Mouse (Mus musculus) MEL (cell line): ENCODE data around the gene Cd59a.

Experiments used
- CTCF ChIP-seq, 3 experiments: IDR thresholded peaks in 2 of 3; conservative IDR thresholded peaks in 1 of 3; 2 replicates each; pipeline ENCODE4 v1.5.1; 2011 to 2012; ENCODE audit warnings: low read length in 3 of 3, low read depth in 2 of 3, mild to moderate bottlenecking in 2 of 3, improper control_type of control experiment in 1 of 3, inconsistent platforms in 1 of 3, mixed read lengths in 1 of 3, moderate library complexity in 1 of 3; ENCODE audit not compliant: control insufficient read depth in 1 of 3, insufficient read depth in 1 of 3, poor library complexity in 1 of 3, severe bottlenecking in 1 of 3
- MYB ChIP-seq: IDR thresholded peaks from 2 replicates; pipeline ENCODE4 v1.6.1; 2011; ENCODE audit warnings: mild to moderate bottlenecking, low read depth, low read length, improper control_type of control experiment
- UBTF ChIP-seq: IDR thresholded peaks from 2 replicates; pipeline ENCODE4 v1.6.1; 2012; ENCODE audit warnings: low read depth, mild to moderate bottlenecking, inconsistent platforms, low read length, improper control_type of control experiment, moderate library complexity, borderline replicate concordance; ENCODE audit not compliant: insufficient read depth

- TF ChIP-seq CTCF (IDR thresholded peaks at IDR 0.05 in 2 of 3, conservative IDR thresholded peaks at IDR 0.05 in 1 of 3; ENCODE audit: control insufficient read depth in 1 of 3, insufficient read depth in 1 of 3, low read depth in 2 of 3, low read length in 3 of 3, poor library complexity in 1 of 3, severe bottlenecking in 1 of 3): no peak
- TF ChIP-seq UBTF: no peak
- TF ChIP-seq MYB: no peak
Measured at GRCm38 (mm10) chr2:104093305-104093704, 2.3 kb upstream of the Cd59a start.
